Mouse (Mus musculus) macrophage (primary cell): ENCODE data around the gene Lrrc30. TPM values are rescaled to one million over a fixed set of nuclear protein-coding genes. Genes with fewer than 3 reads are reported as not detected.

Experiments
- H3K27ac ChIP-seq: fragments of 350-480 bp; formaldehyde crosslinking; 2 replicates; pipeline ENCODE4 v1.9.0; 2021
- H3K36me3 ChIP-seq: fragments of 350-480 bp; formaldehyde crosslinking; 2 replicates; pipeline ENCODE4 v1.9.0; 2021; ENCODE audit errors: inconsistent target
- H3K4me3 ChIP-seq: fragments of 350-480 bp; formaldehyde crosslinking; 2 replicates; pipeline ENCODE4 v1.9.0; 2021; ENCODE audit errors: inconsistent target
- H3K79me2 ChIP-seq: fragments of 350-480 bp; formaldehyde crosslinking; 2 replicates; pipeline ENCODE4 v1.9.0; 2021; ENCODE audit errors: inconsistent target
- WGBS: methylation state at CpG from one replicate; pipeline ENCODE4 v1.1.7; 2026; ENCODE audit warnings: inconsistent platforms; ENCODE audit not compliant: missing documents; 5-methylcytosine and 5-hydroxymethylcytosine counted together
- polyA plus RNA-seq: library from polyadenylated mRNA; stranded (reverse); fragments of 250-400 nt; gene quantifications from 3 replicates; pipeline ENCODE4 v1.2.4, GENCODE M21; 2018; ENCODE audit warnings: inconsistent platforms
- total RNA-seq, 78 experiments: library from RNA; depleted of rRNA; stranded (reverse); fragments of 250-400 nt; gene quantifications; 1 replicate in 9 of 78; 2 replicates in 24 of 78; 3 replicates in 43 of 78; 4 replicates in 2 of 78; pipeline ENCODE4 v1.2.4; 2018; ENCODE audit warnings: inconsistent platforms in 56 of 78

Lrrc30 gene
- not detected for total RNA-seq (2018; cell fraction: chromatin; rRNA removed)
- not detected for total RNA-seq (2018; cell fraction: cytosol; rRNA removed)
- not detected for total RNA-seq (2018; cell fraction: nucleus; rRNA removed)
- polyA plus RNA-seq: not detected in 3 replicates

DNA sequence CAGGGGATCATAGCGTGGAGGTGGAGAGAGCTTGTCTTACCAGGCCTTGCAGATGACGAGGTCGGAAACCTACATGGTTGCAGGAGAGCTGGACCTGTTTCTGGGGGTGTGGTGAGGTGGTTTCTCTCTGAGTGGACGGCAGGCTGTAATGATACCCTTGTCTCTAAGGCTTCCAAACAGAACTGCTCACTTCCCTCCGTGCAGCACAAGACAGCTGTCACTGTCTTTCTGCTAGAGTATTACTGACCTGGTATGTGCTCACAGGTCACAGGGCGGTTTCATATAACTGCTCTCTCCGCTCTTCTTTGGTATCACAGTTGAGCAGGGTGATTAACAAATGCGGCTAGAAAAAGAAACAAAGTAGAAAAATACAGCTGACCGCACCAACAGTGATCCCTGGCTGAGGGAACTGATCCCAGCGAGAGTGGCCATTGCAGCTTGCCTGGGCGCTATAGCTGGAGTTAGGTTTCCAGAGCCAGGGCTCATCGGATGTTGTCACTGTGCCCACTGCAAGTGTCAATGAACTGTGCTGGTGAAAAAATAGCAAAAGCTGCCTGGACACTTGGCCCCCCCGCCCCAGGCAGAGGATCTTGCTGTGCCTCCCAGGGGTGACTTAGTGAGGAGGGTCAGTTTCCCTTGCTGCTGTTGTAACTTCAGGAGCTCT lies at the start of gene Lrrc30:
Lrrc30 (minus strand) TSS at position 48 of the 664 bp plus-strand sequence.
- Histone ChIP-seq H3K4me3 (no peak within 1 kb of the TSS), H3K27ac (no peak within 1 kb of the TSS), H3K79me2 (no peaks in the 10 kb centered on the region), H3K36me3 (no peaks in the 10 kb centered on the region)
- WGBS: 83% methylated on average over 13 of the region's 13 CpGs

GRCm38 (mm10) chr17:67681084-67681483 lies 48.6 kb upstream of the Lrrc30 start:
- no peak overlapping the region for H3K27ac ChIP-seq
- no peaks in the 10 kb centered on the region for H3K79me2 ChIP-seq
- H3K4me3 ChIP-seq: no peak overlapping the region
- 74% methylated on average over 6 of the region's 6 CpGs for WGBS
- H3K36me3 ChIP-seq: no peaks in the 10 kb centered on the region

GRCm38 (mm10) chr17:67678576-67678975 lies 46.1 kb upstream of the Lrrc30 start:
- Histone ChIP-seq H3K27ac (no peak overlapping the region), H3K79me2 (no peaks in the 10 kb centered on the region), H3K36me3 (no peaks in the 10 kb centered on the region), H3K4me3 (no peak overlapping the region)
- WGBS: 100% methylated on average over 1 of the region's 1 CpGs

DNA sequence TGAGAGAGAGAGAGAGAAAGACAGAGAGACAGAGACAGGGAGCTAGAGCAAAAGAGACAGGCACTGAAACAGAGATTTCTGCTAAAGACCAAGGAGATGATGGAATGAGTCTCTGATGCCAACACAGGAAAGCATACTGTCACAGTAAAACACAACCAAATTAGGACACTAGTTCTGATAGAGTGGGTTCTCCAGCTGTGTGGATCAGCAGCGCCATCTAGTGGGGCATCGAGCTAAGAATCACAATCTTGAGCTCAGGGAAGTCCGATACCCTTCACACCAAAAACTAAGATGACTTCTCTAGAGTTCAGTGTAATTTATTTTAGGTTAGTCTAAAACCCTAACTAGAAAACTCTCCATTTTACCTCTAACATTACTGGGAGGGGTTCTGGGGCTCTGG lies 35.5 kb upstream of the Lrrc30 start:
- WGBS: 8% methylated on average over 3 of the region's 3 CpGs
- H3K27ac ChIP-seq: no peak overlapping the region
- H3K36me3 ChIP-seq: no peaks in the 10 kb centered on the region
- no peaks in the 10 kb centered on the region for H3K79me2 ChIP-seq
- H3K4me3 ChIP-seq: no peak overlapping the region

GRCm38 (mm10) chr17:67666981-67667380 lies 34.5 kb upstream of the Lrrc30 start:
- WGBS: 76% methylated on average over 5 of the region's 5 CpGs
- H3K27ac ChIP-seq: no peak overlapping the region
- H3K4me3 ChIP-seq: no peak overlapping the region
- H3K36me3 ChIP-seq: no peaks in the 10 kb centered on the region
- H3K79me2 ChIP-seq: no peaks in the 10 kb centered on the region

- WGBS: 54% methylated on average over 3 of the region's 3 CpGs
Measured at GRCm38 (mm10) chr17:67664299-67664698, 31.8 kb upstream of the Lrrc30 start.

GRCm38 (mm10) chr17:67651506-67651905 lies 19.0 kb upstream of the Lrrc30 start:
- WGBS: 16% methylated on average over 4 of the region's 4 CpGs
- Histone ChIP-seq H3K4me3 (no peak overlapping the region), H3K36me3 (no peaks in the 10 kb centered on the region), H3K27ac (no peak overlapping the region), H3K79me2 (no peaks in the 10 kb centered on the region)

More at GRCm38 (mm10) chr17:67664299-67664698, 31.8 kb upstream of the Lrrc30 start:
- H3K79me2 ChIP-seq: no peaks in the 10 kb centered on the region
- H3K36me3 ChIP-seq: no peaks in the 10 kb centered on the region
- H3K27ac ChIP-seq: no peak overlapping the region
- no peak overlapping the region for H3K4me3 ChIP-seq

DNA sequence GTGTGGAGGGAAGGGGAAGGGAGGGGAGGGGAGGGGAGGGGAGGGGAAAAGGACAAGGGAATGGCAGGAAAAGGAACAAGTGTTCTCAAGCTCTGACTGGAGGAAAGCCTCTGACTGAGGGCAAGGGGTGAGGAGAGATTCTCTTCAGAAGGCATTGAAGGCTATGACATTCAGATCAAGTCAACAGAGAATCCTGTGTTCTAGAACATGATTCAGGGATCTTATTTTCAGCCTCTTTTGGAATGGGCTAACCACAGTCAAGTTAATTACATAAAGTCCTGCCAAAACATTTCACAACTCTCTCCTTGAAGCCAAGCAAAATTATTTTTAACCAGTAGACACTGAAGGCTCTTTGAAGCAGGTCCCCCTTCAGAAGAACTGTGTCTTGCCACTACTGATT lies 9.1 kb upstream of the Lrrc30 start:
- no peak overlapping the region for H3K4me3 ChIP-seq

GRCm38 (mm10) chr17:67638119-67638810 lies 5.7 kb upstream of the Lrrc30 start:
- WGBS: 52% methylated on average over 10 of the region's 10 CpGs
- Histone ChIP-seq H3K4me3 (no peak overlapping the region), H3K79me2 (no peaks in the 10 kb centered on the region), H3K36me3 (no peaks in the 10 kb centered on the region), H3K27ac (no peak overlapping the region)

More for the DNA sequence above, 9.1 kb upstream of the Lrrc30 start:
- H3K27ac ChIP-seq: no peak overlapping the region
- no peaks in the 10 kb centered on the region for H3K36me3 ChIP-seq
- H3K79me2 ChIP-seq: no peaks in the 10 kb centered on the region

- H3K27ac ChIP-seq: no peak overlapping the region
- H3K4me3 ChIP-seq: no peak overlapping the region
- 79% methylated on average over 2 of the region's 2 CpGs for WGBS
- no peaks in the 10 kb centered on the region for H3K36me3 ChIP-seq
- no peaks in the 10 kb centered on the region for H3K79me2 ChIP-seq
Measured at GRCm38 (mm10) chr17:67636951-67637350, 4.4 kb upstream of the Lrrc30 start.

DNA sequence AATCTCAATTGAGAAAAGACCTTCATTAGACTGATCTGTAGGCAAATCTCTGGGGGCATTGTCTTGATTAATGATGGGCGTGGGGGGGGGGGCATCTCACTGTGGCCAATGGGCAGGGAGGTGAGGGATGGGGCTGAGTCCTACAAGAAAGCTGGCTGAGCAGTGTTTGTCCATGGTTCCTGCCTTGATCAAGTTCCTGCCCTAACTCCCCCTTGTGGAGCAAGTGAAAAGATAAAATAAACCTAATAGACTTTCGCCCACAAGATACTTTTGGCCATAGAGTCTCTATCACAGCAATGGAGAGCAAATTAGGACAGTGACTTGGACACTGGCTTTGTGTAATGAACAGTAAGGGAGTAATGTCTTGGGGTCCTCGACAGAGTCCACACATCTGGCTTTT lies 3.8 kb upstream of the Lrrc30 start:
- WGBS: 78% methylated on average over 3 of the region's 3 CpGs

GRCm38 (mm10) chr17:67629746-67630145 lies 2.8 kb downstream of the Lrrc30 start:
- WGBS: 93% methylated on average over 3 of the region's 3 CpGs
- no peaks in the 10 kb centered on the region for H3K79me2 ChIP-seq

More for the DNA sequence above, 3.8 kb upstream of the Lrrc30 start:
- no peak overlapping the region for H3K27ac ChIP-seq
- H3K79me2 ChIP-seq: no peaks in the 10 kb centered on the region
- H3K36me3 ChIP-seq: no peaks in the 10 kb centered on the region
- no peak overlapping the region for H3K4me3 ChIP-seq

GRCm38 (mm10) chr17:67629211-67629657 lies 3.3 kb downstream of the Lrrc30 start:
- WGBS: 83% methylated on average over 13 of the region's 13 CpGs
- Histone ChIP-seq H3K4me3 (no peak overlapping the region), H3K27ac (no peak overlapping the region), H3K79me2 (no peaks in the 10 kb centered on the region), H3K36me3 (no peaks in the 10 kb centered on the region)

More at GRCm38 (mm10) chr17:67629746-67630145, 2.8 kb downstream of the Lrrc30 start:
- Histone ChIP-seq H3K36me3 (no peaks in the 10 kb centered on the region), H3K27ac (no peak overlapping the region), H3K4me3 (no peak overlapping the region)

GRCm38 (mm10) chr17:67628475-67628874 lies 4.0 kb downstream of the Lrrc30 start:
- WGBS: 93% methylated on average over 15 of the region's 15 CpGs
- Histone ChIP-seq H3K36me3 (no peaks in the 10 kb centered on the region), H3K27ac (no peak overlapping the region), H3K4me3 (no peak overlapping the region), H3K79me2 (no peaks in the 10 kb centered on the region)

DNA sequence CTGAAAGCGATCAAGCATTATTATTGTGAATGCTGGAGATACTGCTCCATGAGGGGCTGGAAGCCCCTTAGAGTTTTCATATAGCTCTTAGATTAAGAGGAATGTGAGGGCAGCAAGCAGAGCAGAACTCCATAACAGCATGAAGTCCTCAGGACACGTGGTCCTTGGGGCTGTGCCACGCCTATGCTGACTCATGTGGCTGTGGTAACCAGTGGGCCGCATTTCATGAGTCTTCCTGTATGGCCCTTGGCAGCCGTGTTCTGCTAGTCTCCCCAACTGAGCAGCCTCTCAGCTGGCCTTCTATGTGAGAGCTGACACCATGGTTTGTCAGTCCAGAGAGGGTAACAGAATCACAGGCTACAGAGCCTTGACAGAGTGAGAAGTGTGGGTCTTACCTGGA lies 7.1 kb downstream of the Lrrc30 start:
- Histone ChIP-seq H3K4me3 (no peak overlapping the region), H3K36me3 (no peaks in the 10 kb centered on the region), H3K27ac (no peak overlapping the region), H3K79me2 (no peaks in the 10 kb centered on the region)
- 33% methylated on average over 5 of the region's 5 CpGs for WGBS
